Mouse (Mus musculus) brain, embryonic 14.5 days (tissue): ENCODE measurements at regions not wholly inside any gene's neighbourhood (a gene's known extent, or its start where the extent isn't known, plus 50 kb on each side); places are given as distances from the start of the nearest gene placed in this dataset.

ENCODE experiments used
- DNase-seq: peaks from one replicate; pipeline ENCODE4 v3.0.0-alpha.2; 2011; ENCODE audit warnings: low read depth
- CTCF ChIP-seq: fragments of 200-500 bp; IDR thresholded peaks from 2 replicates; pipeline ENCODE4 v1.5.1; 2012; ENCODE audit warnings: inconsistent platforms, mild to moderate bottlenecking, moderate library complexity, borderline replicate concordance; ENCODE audit not compliant: insufficient read depth, insufficient read length; ENCODE audit errors: extremely low read depth
- POLR2A ChIP-seq: fragments of 200-500 bp; IDR thresholded peaks from 2 replicates; pipeline ENCODE4 v1.6.1; 2012; ENCODE audit warnings: mild to moderate bottlenecking, inconsistent platforms, borderline replicate concordance; ENCODE audit not compliant: poor library complexity, insufficient read depth, insufficient read length, severe bottlenecking; ENCODE audit errors: extremely low read depth

DNA sequence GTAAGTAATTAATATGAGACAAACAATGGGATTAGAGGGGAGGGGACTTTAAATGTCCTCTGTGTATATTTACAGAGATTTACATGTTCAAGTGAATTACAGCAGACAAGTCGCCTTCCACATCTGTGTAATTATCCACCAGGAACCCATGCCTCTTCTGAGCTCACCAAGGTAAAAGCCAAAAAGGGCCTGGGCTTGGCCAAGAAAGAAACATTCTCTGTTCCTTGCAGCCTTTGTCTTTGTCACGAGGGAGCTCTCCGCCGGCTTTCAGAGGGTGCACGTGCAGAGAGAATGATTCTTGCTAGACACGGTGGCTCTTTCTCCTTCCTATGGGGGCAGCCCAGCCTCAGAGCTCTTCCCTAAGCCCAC is 195.6 kb downstream of the Spata18 start:
- peak; percentile 24 for DNase-seq
- TF ChIP-seq POLR2A (no peak), CTCF (no peak)

DNA sequence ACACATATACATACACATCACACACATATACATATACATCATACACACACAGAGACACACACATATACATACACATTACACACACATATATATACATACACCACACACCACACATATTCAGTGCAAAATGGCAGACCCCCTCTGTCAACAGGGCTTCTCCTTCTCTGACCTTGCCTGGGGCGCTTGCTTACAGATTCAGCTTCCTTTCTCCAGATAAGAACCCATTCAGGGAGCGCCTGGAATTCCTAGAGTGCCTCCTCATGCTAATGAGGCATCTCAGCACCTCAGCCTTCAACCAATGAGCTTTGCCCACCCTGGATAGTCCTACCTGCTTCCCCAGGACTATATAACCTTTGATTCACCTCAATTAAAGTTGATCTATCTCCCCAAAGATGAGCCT is 200.3 kb downstream of the Spata18 start:
- no peak for TF ChIP-seq CTCF
- DNase-seq: no peak

DNA sequence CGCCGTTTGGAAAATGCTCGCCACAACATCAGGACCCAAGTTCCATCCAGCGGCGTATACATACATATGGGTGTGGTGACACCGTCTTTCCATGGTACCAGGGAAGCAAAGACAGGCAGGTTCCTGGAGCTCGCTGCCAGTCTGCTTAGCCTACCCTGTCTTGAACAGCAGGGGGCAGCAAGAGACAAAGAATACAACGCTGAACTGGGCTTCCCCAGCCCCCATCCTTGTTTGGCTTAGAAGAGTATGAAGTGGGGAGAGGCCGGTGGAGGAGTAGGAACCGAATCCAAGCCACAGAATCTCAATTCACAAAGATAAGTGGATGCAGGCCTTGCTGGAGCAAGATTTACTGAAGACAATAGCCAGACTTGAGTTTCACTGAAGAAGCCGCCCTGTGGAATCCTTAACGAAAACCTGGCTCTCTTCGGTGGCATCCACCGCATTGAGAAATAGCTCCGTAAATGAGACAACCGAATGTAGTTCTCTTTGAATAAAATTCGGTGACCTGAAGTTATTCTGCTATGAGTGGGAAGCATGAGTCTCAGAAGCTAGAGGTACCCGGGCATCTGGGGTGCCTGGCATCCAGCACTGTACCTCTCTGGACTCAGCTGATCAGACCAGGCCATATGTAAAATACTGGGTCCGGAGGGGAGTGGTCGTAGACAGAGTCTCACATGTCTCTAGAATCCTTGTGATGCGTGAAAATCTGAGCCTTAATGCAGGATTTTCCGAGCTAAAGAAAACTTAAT is 203.0 kb downstream of the Spata18 start:
- DNase-seq: peak; percentile 93
- TF ChIP-seq CTCF (peak; percentile 88), POLR2A (no peak)

DNA sequence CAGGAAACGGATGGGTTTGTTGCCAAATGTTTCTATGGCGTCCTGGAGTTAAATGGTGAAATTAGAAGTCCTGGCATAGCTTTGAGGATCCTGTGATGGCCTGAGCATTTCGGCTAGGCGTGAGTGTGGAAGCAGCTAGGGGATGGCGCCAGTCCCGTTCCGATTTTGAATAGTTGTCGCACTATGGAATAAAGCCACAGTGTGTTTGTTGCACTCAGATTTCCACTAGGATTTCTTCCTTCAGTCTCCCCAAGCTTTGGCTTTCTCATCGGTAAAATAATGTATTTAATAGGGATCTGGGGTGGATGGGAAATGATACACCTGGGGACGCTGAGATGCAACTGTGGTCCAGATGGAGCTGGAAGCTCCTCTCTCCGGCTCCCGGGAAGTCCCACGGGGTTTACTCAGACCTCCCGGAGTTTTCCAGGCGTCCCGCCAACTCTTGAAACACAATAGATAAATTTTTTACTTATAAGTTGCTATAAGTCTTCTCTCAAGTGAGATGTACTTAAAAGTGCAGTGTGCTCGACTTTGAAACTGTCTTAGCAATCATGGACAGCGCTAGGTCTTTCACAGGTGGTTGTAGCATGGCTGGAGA is 203.7 kb downstream of the Spata18 start:
- DNase-seq: peak; percentile 25
- no peak for TF ChIP-seq POLR2A

DNA sequence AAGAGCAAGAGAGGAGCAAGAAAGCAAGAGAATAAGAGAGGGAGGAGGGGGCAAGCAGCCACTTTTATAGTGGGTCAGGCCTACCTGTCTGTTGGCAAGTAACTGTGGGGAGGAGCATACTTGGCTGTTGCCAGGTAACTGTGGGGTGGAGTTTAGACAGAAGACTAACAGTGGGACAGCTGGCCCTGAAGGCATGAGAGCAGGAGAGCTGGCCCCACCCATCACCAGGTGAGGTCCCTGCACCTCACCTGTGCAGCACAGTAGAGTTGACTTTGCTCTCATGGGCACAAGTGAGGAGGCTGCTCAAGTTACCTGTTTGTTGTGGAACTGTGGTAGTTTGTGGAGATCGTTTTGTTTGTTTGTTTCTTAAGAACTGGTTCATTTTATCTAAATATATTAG is 208.1 kb downstream of the Spata18 start:
- DNase-seq: no peak
- TF ChIP-seq POLR2A (no peak), CTCF (no peak)

DNA sequence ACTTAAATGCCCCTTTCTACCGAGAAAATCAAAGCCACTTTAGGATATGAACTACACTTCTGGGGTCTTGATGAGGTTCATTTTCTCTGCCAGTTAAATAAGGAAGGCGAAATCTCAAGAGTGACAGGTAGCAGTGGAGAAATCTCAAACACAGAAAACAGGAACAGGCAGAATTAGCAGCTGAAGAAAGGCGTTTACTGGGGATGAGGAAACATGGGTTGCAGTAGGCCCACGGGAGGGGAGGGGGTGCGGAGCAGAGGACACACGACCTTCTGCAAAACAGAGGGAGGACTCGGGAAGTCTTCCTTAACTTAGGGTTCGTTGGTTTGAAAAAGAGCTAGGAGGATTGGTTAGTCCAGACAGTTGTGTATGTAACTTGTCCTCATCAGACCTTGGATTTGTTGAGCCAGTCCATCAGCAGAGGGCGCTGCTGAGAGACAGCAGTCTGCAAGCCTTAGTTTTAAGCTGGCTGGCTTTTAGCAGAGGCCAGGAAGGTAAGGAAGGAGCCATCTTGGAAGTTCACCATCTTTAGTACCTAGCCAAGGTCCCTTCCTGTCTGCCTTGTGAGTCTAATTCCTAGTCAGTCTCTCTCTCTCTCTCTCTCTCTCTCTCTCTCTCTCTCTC is 204.0 kb downstream of the Usp46 start:
- TF ChIP-seq POLR2A (no peak), CTCF (peak; percentile 74)
- peak; percentile 84 for DNase-seq

DNA sequence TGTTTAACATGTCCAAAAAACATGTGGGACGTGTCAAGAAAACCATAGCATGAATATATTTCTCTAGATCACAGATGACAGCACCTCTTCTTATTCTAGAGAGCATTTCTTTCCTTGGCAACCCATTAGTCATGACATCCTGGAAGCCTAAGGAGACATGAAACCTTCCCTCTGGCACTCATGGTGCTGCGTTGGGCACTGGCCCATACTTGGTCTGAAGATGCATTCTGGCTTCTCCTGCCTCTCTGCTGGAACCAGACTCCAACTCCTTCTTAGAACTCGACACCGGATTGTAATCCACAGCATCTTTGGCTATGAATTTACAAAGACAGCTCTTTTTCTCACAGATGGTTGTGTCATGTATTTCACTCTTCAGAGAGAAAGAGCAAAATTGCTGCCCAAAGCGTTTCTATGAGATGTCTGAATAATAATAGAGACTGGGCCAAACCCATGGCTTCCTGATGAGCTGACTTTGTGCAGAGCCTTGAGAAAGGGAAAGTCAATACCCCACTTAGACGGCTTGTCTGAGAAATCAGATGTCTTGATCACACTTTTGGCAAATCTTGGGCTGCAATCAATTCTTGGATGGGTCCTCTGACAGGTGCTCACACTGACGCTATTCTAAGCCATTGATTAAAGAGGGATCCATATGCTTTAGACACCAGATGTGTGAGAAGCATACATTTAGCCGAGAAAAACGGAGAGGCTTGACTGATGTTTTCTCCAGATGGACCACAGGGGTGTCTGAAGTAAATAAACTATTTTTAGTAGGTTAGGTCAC is 195.4 kb downstream of the Usp46 start:
- TF ChIP-seq CTCF: no peak
- TF ChIP-seq POLR2A: no peak
- DNase-seq: peak; percentile 28

DNA sequence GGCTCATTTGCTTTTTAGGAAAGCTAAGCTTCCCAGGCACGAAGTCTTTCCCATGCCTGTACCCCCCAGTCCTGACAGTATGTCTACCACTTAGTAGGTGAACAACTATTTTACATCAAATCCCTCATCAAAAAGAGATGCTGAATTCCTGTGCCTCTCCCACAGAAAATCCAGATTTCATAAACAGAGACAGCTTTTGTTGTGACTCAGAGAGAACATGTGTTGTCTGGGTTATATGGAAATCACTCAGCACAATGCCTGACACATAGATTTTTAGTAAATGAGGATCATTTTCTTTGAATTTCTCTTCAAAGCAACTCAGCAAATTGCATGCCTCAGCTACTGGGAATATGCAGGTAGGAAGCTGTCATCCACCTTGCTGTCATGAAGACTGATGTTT is 193.5 kb downstream of the Usp46 start:
- no peak for TF ChIP-seq CTCF
- no peak for TF ChIP-seq POLR2A
- peak; percentile 37 for DNase-seq

DNA sequence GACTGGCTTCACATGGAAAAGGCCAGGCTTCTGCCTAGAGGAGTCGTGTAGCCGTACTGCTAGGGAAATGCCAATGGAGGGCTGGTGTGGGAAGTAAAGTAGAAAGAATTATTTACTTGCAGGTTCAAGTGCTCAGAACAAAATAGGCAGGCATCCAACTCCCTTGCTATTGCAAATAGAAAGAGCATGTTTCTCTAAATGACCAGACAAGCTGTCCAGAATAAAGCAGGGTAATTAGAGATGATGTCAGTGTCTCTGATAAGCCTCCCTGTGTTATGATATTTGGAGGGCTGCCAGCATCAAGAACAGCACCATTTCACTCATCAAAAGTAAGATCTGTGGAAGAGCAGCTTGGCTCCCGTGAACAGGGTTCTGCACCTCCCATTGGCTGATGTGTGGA is 192.4 kb downstream of the Usp46 start:
- no peak for TF ChIP-seq CTCF
- TF ChIP-seq POLR2A: no peak
- peak; percentile 67 for DNase-seq

DNA sequence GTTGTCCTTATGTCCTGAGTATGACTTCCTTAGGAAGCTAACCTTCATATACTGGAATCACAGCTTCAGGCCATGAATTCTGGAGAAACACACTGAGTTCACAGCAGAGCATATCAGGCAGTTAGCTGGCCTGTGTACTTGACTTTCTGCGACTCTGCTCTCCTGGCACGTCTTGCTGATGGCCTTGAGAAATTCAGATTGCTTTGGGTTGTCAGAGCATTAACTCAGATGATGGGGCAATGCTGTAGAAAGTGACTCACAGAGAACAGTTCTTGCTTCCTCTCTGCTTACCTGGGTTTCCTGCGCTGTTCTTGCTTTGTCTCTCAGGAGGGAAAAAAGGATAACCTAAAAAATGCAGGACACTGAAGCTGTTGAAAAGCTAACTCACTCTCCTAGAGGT is 187.3 kb downstream of the Usp46 start:
- TF ChIP-seq POLR2A (no peak), CTCF (no peak)
- no peak for DNase-seq

DNA sequence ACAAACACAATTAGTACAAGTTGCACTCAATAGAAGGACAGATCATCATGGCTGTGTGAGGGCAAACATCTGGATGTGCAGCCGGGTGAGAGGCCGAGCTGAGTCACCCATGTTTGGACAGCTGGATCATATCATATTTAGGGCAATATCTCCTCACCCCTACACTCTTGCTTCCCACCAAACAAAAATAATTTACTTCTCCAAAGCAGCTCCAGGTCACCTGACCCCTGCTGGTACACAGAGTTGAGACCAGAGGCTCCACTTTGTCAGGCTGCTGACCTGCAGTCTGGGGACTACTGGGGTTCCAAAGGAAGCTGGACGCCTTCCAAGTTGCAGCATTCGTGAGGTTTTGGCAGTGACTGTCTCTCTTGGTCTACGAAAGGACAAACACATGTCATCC is 186.3 kb downstream of the Usp46 start:
- no peak for TF ChIP-seq POLR2A
- no peak for TF ChIP-seq CTCF
- DNase-seq: peak; percentile 53
